Mouse (Mus musculus): ENCODE measurements at regions not wholly inside any gene's neighbourhood (a gene's known extent, or its start where the extent isn't known, plus 50 kb on each side); places are given as distances from the start of the nearest gene placed in this dataset.

DNA sequence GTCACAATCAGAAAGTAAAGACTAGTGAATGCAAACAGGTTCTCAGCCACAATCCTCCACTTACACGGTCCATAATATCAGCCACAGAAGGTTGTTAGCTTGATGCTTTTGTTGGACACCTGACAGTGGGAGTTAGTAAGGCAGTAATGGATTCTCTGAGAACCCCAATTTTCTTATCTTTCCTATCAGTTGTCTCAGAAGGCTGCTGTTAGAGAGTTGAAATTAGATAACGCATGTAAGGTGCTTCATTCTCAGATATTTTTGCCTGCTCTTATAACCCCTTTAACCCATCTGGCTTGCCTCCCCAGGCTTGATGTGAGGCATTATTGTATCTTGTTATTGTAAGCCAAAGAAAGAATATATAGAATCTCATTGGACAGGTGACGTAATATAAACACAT, 63.0 kb upstream of the Ube2e3 start:
- TF ChIP-seq CTCF (conservative IDR thresholded peaks at IDR 0.05; ENCODE audit: insufficient read depth, insufficient read length, low read depth, low read length): no peak
- TF ChIP-seq POLR2A (IDR thresholded peaks at IDR 0.05; ENCODE audit: low read depth, low read length): no peak

All from kidney, adult 2 months (tissue).